Mouse (Mus musculus) thymus, postnatal 10 days (tissue): ENCODE measurements around the gene Arrdc4.

Source experiments
- DNase-seq, 2 experiments: peaks; one replicate each; pipeline ENCODE4 v3.0.0; 2021; ENCODE audit warnings: low spot score in 2 of 2

Gene Arrdc4

GRCm38 (mm10) chr7:68748761-68749635, at the start of gene Arrdc4:
Gene Arrdc4 (minus strand): TSS chr7:68749241.
- DNase-seq, result peak; percentile 92 to 95

DNA sequence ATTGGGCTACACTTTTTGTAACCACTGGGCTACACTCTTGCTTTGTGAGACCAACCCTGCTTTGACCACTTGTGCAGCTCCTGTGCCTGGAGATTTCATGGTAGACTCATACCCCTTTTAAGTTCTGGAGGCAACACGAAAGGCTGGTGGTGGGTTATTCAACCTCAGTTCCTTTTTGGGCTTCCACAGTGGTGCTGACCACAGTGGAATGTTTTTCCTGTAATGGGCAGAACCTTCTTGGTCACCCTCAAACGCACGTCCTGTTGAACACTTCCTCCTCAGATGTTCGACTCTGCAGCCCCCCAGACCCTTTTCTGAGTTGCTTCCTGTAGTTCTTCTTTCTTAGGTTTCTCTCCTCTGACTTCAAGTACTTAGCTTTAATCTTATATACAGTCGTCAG, 46.5 kb upstream of the Arrdc4 start:
- DNase-seq, result no peak

GRCm38 (mm10) chr7:68788711-68789110, 39.7 kb upstream of the Arrdc4 start:
- DNase-seq, result no peak

- DNase-seq, result no peak
Measured at GRCm38 (mm10) chr7:68771757-68772094, 22.7 kb upstream of the Arrdc4 start.

DNA sequence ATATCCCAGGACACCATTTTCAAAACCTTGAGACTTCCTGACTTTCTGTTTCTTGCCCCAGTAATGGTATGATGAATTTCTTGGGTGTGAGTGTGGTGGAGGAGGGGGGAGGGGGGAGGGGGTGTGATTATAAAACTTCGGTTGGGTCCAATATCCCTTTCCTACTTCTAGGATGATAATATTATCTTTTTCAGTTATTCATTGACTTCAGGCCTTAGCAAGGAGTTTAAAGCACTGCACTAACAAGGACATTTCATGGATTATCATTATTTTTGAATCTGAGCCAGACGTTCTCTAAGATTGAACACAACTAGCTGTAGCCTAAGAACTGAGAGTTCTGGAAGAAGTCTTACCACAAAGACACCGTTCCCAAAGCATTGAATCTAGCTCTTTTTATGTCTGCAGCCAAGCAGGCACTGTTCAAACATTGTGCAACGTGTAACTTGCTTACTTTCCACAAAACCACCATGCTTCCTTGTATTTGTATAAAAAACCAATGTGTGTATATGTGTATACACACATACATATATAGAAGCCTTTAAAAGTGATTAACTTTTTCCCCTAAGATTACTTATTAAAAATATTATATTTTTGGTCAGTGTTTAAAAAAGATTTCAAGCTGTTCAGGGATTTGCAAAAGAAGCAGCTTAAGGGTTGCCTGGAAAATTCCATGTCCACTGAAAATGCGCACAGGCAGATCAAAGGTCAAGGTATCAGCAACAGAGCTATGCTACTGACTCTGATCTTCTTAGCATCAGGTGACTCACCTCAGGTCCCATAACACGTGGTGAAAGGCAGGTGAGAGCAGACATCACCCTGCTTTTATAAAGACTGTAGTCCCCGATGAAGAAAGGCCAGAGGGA, 22.1 kb upstream of the Arrdc4 start:
- DNase-seq, result no peak

- no peak for DNase-seq
Measured at GRCm38 (mm10) chr7:68765926-68766325, 16.9 kb upstream of the Arrdc4 start.

DNA sequence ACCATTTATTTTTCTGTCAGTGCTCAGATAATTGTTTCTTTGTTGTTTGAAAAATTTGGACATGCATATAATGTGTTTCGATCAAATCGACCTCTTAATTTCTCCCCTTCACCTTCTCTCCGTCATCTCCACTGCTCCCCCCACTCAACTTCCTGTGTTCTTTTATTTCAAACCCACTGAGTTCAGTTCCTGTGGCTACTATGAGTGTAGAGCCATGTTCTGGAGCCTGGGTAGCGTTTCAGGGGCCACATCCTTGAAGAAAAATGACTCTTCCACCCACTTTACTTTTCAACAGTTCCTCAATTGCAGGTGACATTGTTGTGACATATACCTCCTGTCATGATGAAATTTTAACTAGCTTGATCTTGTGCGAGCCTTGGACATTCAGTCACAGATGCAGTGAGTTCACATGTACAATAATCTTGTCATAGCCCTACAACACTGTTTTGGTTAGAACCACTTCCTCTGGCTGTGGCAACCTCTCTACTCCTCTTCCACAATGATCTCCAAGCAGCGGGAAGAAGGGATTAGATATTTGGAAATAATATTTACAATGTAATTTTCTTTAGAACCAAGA, 10.2 kb upstream of the Arrdc4 start:
- no peak for DNase-seq

DNA sequence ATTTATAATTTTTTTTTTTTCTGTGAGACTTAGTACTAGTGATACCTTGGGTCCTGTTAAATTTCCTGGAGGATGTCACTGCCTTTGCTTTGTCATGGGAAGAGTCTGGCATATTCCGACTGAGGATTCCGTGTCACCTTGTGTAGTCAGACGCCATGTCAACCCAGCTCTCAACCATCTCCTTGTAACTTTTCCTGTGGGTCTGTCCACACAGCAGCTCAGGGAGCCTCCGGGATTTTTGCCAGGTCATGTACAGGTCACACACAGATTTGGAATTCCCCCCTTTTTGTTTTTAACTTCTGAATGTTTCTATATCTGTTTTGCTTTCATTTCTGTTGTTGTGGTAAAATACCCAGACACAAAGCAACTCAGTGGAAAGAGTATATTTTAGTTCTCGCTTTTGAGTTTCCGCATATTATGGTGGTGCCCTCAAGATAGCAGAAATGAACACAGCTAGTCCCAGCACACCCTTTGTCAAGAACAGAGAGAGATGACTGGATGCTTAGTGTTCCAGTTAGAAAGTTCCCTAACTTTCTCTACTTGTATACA, 7.7 kb upstream of the Arrdc4 start:
- DNase-seq, result no peak

- DNase-seq, result no peak
Measured at GRCm38 (mm10) chr7:68749919-68750318, 878 bp upstream of the Arrdc4 start.

DNA sequence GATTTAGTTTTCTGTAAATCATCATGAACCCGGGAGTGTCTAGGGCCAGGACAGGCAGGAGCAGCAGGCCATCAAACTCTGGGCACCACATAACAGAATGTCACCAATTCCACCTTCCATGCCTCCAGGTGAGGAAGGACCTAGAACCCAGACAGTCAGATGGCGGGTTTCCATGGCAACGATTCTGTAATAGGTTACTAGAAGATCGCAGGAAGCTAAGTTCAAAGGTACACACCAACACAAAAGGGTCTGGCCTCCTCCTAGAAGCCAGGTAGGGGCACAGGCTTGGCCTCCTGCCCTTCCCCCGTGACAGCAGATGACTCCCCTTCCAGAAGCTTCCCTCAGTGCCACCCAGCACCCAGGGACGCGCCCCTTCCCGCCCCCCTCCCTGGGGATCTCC, 680 bp downstream of the Arrdc4 start:
- DNase-seq, result peak; percentile 11 to 24

DNA sequence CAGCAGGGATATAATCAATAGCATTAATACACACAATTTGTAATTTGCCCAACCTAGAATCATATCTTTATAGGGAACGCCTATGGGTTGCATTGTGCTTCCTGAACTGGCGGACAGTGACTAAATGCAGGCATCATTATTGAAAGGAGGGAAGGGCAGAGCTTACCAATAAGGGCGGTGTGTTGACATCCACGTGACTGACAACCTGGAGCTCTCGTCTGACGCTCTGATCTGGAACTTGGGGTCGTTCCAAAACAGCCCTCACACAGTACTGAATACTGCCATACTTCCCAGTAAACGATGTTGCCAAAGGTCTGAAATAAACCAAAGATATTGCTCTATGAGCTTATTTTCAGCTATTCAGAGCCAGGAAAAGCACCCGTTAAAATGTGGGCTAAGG, 4.4 kb downstream of the Arrdc4 start:
- DNase-seq, result no peak

GRCm38 (mm10) chr7:68744206-68744605, 4.8 kb downstream of the Arrdc4 start:
- DNase-seq, result no peak

DNA sequence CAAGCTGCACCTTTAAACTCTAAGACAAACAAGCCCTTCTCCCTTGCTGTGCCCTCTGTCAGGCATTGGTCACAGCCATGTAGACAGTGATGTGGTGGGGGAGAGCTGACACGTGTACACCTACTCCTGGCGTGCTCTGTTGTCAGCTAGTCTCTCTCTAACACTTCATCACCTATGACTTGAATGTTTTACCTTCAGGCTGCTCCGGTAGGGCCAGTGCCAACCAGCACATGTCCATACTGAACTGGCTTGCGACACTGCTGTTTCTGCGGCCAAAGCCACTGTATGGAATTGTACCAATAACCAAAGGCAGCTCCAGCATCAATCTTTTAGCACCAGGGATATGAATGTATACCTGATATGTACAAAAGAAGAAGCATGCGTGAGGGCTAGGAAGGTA, 8.3 kb downstream of the Arrdc4 start:
- DNase-seq, result no peak

DNA sequence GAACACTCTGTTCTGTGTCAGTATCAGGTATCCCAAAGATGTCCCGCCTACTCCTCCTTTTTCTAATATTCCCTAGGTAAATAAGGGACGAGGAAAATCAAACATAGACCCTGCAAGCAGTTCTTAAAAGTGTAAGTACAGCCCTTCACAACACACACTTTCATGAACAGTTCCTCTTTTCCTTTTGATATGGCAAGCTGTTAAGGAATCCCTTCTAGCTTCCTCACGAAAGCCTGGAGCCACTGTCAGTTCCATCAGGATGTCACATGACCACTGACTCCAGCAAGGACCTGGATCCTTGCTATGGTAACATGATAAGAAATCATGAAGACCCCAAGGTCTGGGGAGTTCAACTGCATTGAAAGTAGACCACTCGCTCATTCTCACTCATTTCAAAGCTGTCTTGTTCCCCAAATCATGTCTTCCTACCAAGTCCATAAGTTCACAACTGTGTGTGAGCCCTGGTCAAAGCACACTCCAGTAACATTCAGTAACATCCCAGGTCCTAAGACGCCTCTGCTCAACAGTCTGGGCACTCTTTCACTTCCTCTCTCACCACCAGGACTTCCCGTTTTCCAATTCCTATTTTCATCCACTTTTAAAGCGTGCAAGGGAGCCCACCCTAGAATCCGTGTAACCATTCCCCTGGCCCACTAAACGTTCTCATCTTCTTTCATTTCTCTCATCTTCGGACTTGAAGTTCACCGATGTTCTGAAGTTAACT, 10.2 kb downstream of the Arrdc4 start:
- DNase-seq, result no peak

- no peak for DNase-seq
Measured at GRCm38 (mm10) chr7:68726380-68726779, 22.7 kb downstream of the Arrdc4 start.

GRCm38 (mm10) chr7:68724711-68725110, 24.3 kb downstream of the Arrdc4 start:
- no peak for DNase-seq

- DNase-seq, result no peak
Measured at GRCm38 (mm10) chr7:68721520-68721919, 27.5 kb downstream of the Arrdc4 start.

DNA sequence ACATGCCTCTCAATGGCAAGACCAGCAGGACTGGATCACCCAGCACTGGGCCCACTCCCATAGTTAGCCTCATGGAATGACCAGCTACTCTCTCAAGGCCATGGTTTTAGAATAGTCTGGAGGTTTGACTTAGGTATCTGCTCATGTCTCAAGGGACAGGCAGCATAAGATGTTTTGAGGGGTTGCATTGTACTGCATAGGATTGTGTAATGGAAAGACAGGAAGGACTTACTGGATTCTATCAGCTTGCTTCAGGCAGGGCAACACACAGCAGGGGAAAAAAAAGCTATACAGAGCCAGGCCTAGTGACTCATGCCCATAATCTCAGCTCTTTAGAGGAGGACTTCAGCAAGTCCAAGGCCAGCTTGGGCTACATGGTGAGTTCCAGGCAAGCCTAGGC, 31.1 kb downstream of the Arrdc4 start:
- DNase-seq, result no peak

DNA sequence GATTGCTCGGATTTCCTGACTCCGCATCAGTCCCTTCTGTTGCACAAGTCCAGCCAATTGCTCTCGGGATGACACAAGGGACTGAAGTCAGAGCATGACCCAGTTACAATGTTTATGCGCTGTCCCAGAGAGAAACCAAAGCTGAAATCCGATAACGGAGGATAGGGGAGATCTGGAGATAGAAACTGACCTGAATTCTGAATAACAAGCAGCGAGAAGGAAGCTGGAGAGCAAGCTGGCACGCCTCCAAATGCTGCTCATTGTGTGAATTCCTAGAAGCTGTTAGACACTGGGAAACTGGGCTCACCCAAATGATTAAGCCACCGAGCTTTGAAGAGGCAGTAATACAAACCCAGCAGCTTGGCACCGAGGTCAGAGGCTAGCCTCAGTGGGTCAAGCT, 31.5 kb downstream of the Arrdc4 start:
- no peak for DNase-seq

DNA sequence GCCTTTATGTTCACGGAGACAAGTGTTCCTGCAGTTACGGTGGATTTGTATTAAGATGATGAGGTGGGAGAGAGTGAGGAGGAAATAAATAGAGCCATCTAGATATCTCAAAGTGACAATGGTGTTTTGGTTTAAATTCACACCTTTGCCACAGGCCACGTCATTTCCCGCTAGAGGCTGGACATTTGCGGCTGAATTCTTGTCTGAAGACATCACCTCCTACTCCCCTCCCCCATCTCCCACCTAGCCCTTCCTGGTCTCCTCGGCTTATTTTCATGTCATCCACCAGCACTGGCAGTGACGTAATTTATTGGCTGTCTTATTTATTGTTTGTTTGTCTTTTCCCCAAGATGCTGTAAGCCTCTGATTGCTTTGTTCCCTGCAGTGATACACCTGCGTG, 32.1 kb downstream of the Arrdc4 start:
- DNase-seq, result no peak

DNA sequence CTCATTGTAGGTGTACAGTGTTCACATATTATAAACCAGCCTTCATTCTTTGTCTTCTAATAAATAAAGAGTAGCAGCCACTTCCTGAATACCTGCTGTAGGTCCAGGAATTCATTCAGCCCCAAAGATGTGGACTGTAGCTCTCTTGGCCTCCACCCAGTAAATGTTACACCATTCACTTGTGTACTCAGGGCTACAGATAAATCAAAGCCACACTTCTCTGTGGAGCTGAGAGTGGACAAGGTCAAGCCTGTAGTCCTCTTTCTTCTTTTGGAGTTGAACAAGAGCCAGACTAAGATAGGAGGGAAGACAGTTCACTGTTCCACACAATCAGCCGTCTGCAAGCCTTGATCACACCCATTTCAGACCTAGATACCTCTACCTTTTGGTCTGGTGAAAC, 36.1 kb downstream of the Arrdc4 start:
- no peak for DNase-seq

- no peak for DNase-seq
Measured at GRCm38 (mm10) chr7:68712425-68712824, 36.6 kb downstream of the Arrdc4 start.
